Comparison of ENCODE assay signal across 8 mouse cellular contexts in the genomic region with DNA sequence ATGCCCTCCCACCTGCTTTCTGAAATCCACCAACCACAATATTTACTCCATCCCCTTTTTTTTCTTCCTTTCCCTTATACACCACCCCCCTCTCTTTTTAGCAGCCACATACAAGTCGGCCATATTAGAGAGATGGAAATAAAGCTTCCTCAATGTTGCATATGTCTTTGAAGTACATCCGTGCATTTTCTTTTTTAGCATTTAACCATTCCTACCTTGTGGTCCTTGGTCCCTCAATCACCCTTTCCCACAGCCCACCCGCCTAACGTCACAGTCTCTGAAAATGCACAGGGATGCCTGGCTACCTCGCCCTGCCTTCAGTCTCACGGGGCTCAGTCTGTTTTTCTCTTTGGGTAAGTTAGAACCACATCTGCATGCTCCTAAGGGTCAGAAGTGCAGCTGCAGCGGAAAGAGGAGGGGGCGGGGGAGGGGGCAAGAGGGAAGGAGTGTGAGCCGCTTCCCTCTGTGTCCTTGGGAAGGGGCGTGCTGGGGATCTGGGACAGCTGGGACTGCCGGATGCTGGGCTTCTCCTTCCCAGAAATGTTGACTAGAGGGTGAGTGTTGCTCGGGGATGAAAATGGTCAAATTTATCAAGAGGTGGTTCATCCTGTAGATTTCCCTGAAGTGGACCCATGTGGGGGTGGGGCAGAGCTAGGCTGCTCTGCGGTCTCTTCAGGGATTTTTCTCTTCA. TPM values are rescaled to one million over a fixed set of nuclear protein-coding genes. Genes with fewer than 3 reads are reported as not detected.
DNase-seq lines count a peak whose midpoint lies in the region; ATAC-seq and TF ChIP-seq lines count a peak whose summit lies in the region.

TSS of gene Scn2b (plus strand) at position 42 of the 691 bp plus-strand sequence.

- TF ChIP-seq POLR2A in thymus, adult 2 months (IDR thresholded peaks at IDR 0.05; ENCODE audit: control insufficient read depth, extremely low read depth, insufficient read depth, low read length, poor library complexity): no peak

- 0 out of 2 replicates have a peak, but pooled peaks have one; percentile 35 for ATAC-seq in hindbrain, embryonic 12.5 days (ENCODE audit: low FRiP score)
- ATAC-seq in liver, embryonic 14.5 days (ENCODE audit: insufficient read depth): no peak

- no peak for DNase-seq in gastrocnemius, adult 2 months
- no peak for DNase-seq in gastrocnemius, postnatal 4 days (ENCODE audit: low spot score in 2 of 2)
- peak; percentile 40 for DNase-seq in right cerebral cortex, postnatal 4 days
- DNase-seq in right cerebral cortex, adult 18-20 months: no peak
- no peak for DNase-seq in liver, embryonic 14.5 days (ENCODE audit: low read depth in 3 of 3, low spot score in 3 of 3)
- DNase-seq in thymus, adult 2 months: no peak
- DNase-seq in frontal cortex, postnatal 25 days (ENCODE audit: low spot score in 2 of 2): no peak

- H3K9ac ChIP-seq in hindbrain, embryonic 12.5 days: peak within 1 kb of the TSS; percentile 76
- no peak within 1 kb of the TSS for H3K9ac ChIP-seq in liver, embryonic 14.5 days (replicated peaks)

- H3K27me3 ChIP-seq in hindbrain, embryonic 12.5 days: peaks cover 8% of the 10 kb centered on the region
- no peaks in the 10 kb centered on the region; the same call in 1 of the 2 replicates for H3K27me3 ChIP-seq in liver, embryonic 14.5 days (ENCODE audit: control insufficient read depth, insufficient read depth, low read length)
- no peaks in the 10 kb centered on the region for H3K27me3 ChIP-seq in thymus, adult 2 months (ENCODE audit: control insufficient read depth, insufficient read depth, low read length)

- whole genome bisulfite sequencing in hindbrain, embryonic 12.5 days: under 1% methylated on average over 12 of the region's 13 CpGs
- 2% methylated on average over 13 of the region's 13 CpGs for WGBS in liver, embryonic 14.5 days (ENCODE audit: insufficient replicate concordance)
- WGBS in thymus, adult 2 months: 13% methylated on average over 13 of the region's 13 CpGs

- no peak for TF ChIP-seq EP300 in liver, embryonic 14.5 days (IDR thresholded peaks at IDR 0.05; ENCODE audit: low read depth)

- TF ChIP-seq CTCF in gastrocnemius, adult 2 months (IDR thresholded peaks at IDR 0.05): no peak
- no peak for TF ChIP-seq CTCF in liver, embryonic 14.5 days (IDR thresholded peaks at IDR 0.05; ENCODE audit: low read depth)
- no peak for TF ChIP-seq CTCF in thymus, adult 2 months (IDR thresholded peaks at IDR 0.05; ENCODE audit: borderline replicate concordance, control insufficient read depth, extremely low read depth, insufficient read depth, low read length, poor library complexity)

- peaks cover 23% of the 10 kb centered on the region for H3K4me1 ChIP-seq in hindbrain, embryonic 12.5 days
- H3K4me1 ChIP-seq in liver, embryonic 14.5 days (replicated peaks; ENCODE audit: control insufficient read depth in 2 of 2, insufficient read depth in 2 of 2, low read length in 1 of 2): peaks cover 0 to 3% of the 10 kb centered on the region in 2 experiments; a peak in 1 of 4 replicates
- H3K4me1 ChIP-seq in thymus, adult 2 months (replicated peaks; ENCODE audit: control insufficient read depth, insufficient read depth, low read length): peaks cover 60% of the 10 kb centered on the region

- no peaks in the 10 kb centered on the region for H3K9me3 ChIP-seq in hindbrain, embryonic 12.5 days (replicated peaks)
- H3K9me3 ChIP-seq in liver, embryonic 14.5 days (ENCODE audit: control insufficient read depth, low read length): no peaks in the 10 kb centered on the region

- intact Hi-C loops in gastrocnemius, adult 2 months (cut with DNase I): no loop called here

- peak within 1 kb of the TSS; percentile 54 for H3K4me2 ChIP-seq in hindbrain, embryonic 12.5 days (replicated peaks)
- no peak within 1 kb of the TSS for H3K4me2 ChIP-seq in liver, embryonic 14.5 days (ENCODE audit: low read depth)

- peak within 1 kb of the TSS; percentile 74 for H3K27ac ChIP-seq in gastrocnemius, adult 2 months
- peak within 1 kb of the TSS; percentile 88 for H3K27ac ChIP-seq in hindbrain, embryonic 12.5 days
- H3K27ac ChIP-seq in liver, embryonic 14.5 days: no peak within 1 kb of the TSS
- peak within 1 kb of the TSS; percentile 78 for H3K27ac ChIP-seq in thymus, adult 2 months (ENCODE audit: control insufficient read depth, insufficient read depth, low read length)

- peak within 1 kb of the TSS; percentile 52 for H3K4me3 ChIP-seq in gastrocnemius, adult 2 months
- H3K4me3 ChIP-seq in hindbrain, embryonic 12.5 days: peak within 1 kb of the TSS; percentile 58
- peak within 1 kb of the TSS; percentile 24 to 52 for H3K4me3 ChIP-seq in liver, embryonic 14.5 days (ENCODE audit: insufficient read depth in 1 of 2, low read depth in 2 of 2, low read length in 2 of 2)
- no peak within 1 kb of the TSS for H3K4me3 ChIP-seq in thymus, adult 2 months (ENCODE audit: control insufficient read depth, insufficient read depth, low read length)

- H3K36me3 ChIP-seq in hindbrain, embryonic 12.5 days: no peaks in the 10 kb centered on the region
- H3K36me3 ChIP-seq in liver, embryonic 14.5 days (replicated peaks; ENCODE audit: control insufficient read depth, insufficient read depth, low read depth): no peaks in the 10 kb centered on the region
- no peaks in the 10 kb centered on the region for H3K36me3 ChIP-seq in thymus, adult 2 months (ENCODE audit: control insufficient read depth, insufficient read depth, low read length)

RNA-seq across cellular contexts. Expression of gene Scn2b, which starts in this region (rescaled TPM):
- 1 to 10 TPM; 1.9 to 2.0 TPM for total RNA-seq in gastrocnemius, adult 2 months (2021)
- total RNA-seq in gastrocnemius, postnatal 4 days (2021): 1 to 10 TPM; 1.9 to 2.0 TPM
- 4.7 TPM in 2 replicates for polyA plus RNA-seq in hindbrain, embryonic 12.5 days (2016; fragmentation: Nextera tagmentation; extraction: Ambion mirVana)
- 0.13 and 0.15 TPM in 2 replicates for polyA plus RNA-seq in liver, embryonic 14.5 days (2012; rRNA removed)
- polyA plus RNA-seq in liver, embryonic 14.5 days (2014; fragmentation: Nextera tagmentation; extraction: Ambion mirVana): 0.08 and 0.10 TPM in 2 replicates
- polyA plus RNA-seq in thymus, adult 2 months (2012; rRNA removed): 5.2 and 9.8 TPM in 2 replicates
